Comparison of ENCODE assay signal across 23 mouse cellular contexts in the genomic region with DNA sequence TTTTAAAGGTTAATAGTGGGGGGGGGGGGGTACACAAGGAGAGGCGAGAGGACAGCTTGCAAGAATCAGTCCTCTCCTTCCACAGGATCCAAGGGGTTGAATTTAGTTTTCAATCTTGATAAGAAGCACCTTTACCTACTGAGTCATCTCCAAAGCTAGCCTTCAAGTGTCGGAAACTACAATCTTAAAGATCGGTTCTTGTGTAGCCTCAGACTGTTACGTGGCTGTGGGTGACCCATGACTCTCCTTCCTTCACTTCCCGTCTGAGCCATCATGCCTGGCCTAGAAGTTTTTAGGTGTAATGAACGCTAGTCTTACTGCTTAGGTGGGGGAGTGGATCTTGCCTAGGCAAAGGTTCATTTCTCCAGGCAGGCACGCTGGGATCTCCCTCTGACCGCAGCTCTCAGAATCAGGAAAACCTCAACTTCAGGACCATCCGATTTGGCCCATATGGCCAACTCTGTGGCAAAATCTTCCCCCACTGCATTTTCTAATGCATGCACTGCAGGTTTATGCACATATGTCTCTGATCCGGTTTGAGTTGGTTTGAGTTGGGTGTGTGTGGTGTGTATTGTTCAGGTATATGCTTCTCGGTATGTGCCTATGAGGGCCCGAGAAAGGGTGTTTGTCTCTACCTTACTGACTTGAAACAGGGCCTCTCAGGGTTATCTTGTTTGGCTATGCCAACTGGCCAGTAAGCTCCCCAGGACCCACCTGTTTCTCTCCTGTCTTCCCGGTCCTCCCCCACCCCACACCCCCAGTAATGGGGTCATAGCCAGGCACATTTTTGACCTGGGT. TPM values are rescaled to one million over a fixed set of nuclear protein-coding genes. Genes with fewer than 3 reads are reported as not detected.
DNase-seq lines count a peak whose midpoint lies in the region; ATAC-seq and TF ChIP-seq lines count a peak whose summit lies in the region.
"Had no signal": no experiment of that assay in that cellular context is flagged by ENCODE, and none has a peak within 500 bp of the region (broad histone marks: within the 10 kb centered on the region; RNA-seq: fewer than 3 reads in every experiment).

No protein-coding gene starts in this region.

- ATAC-seq in CD4-positive, CD25-positive, alpha-beta regulatory T cell, adult 4 months = peak; percentile 22
- ATAC-seq in erythroblast, adult 5-6 weeks (replicated peaks; ENCODE audit: low FRiP score, poor library complexity, severe bottlenecking) = no peak
- ATAC-seq: forebrain, postnatal 0 days; intestine, embryonic 15.5 days; midbrain, embryonic 15.5 days had no signal

- TF ChIP-seq POLR2A in spleen, adult 2 months (IDR thresholded peaks at IDR 0.05; ENCODE audit: low read depth, low read length) = no peak

- peak overlapping the region; percentile 75 for H3K27ac ChIP-seq in spleen, adult 2 months (ENCODE audit: insufficient read depth, low read length)
- H3K27ac ChIP-seq: heart, adult 2 months; hindbrain, embryonic 15.5 days; intestine, embryonic 15.5 days; limb, embryonic 12.5 days; midbrain, embryonic 15.5 days; neural tube, embryonic 12.5 days had no signal

- 82% methylated on average over 13 of the region's 13 CpGs for WGBS in spleen, adult 2 months

- no peak for TF ChIP-seq CTCF in spleen, adult 2 months (IDR thresholded peaks at IDR 0.05; ENCODE audit: extremely low read depth, insufficient read depth, insufficient read length, insufficient replicate concordance)

- DNase-seq in spleen, adult 2 months (ENCODE audit: low read depth in 1 of 2, low spot score in 2 of 2) = no peak
- no peak for DNase-seq in spleen, adult 18-20 months
- DNase-seq in R1 (ENCODE audit: low read depth, low spot score) (peak; percentile 44), MN1 (ENCODE audit: low spot score) (no peak)
- DNase-seq in splenic B cell, adult 2 months (ENCODE audit: low read depth, low spot score) = peak; percentile 38
- DNase-seq: adrenal gland, adult 2 months; cerebellum, postnatal 10 days; forebrain, postnatal 0 days; gastrocnemius, postnatal 25 days; heart, adult 2 months; kidney, adult 9 months; kidney, postnatal 14 days; layer of hippocampus, postnatal 36 days; lung, embryonic 14.5 days; lung, postnatal 36 days; right cerebral cortex, postnatal 25 days had no signal

- H3K4me3 ChIP-seq in spleen, adult 2 months (ENCODE audit: extremely low read depth, insufficient read depth, insufficient read length) = no peak overlapping the region
- H3K4me3 ChIP-seq: heart, adult 2 months; hindbrain, embryonic 15.5 days; intestine, embryonic 15.5 days; limb, embryonic 12.5 days; midbrain, embryonic 15.5 days; neural tube, embryonic 12.5 days had no signal

- H3K4me1 ChIP-seq in spleen, adult 2 months (ENCODE audit: control insufficient read depth, insufficient read depth, insufficient read length) = peaks cover 34% of the 10 kb centered on the region

- H3K27me3 ChIP-seq in spleen, adult 2 months (ENCODE audit: control insufficient read depth, insufficient read depth, low read length) = no peaks in the 10 kb centered on the region
- no peaks in the 10 kb centered on the region for H3K27me3 ChIP-seq in splenic B cell, adult 2 months (ENCODE audit: control insufficient read depth, insufficient read depth, low read length, poor library complexity, severe bottlenecking)
- H3K27me3 ChIP-seq: hindbrain, embryonic 15.5 days; intestine, embryonic 15.5 days; limb, embryonic 12.5 days; midbrain, embryonic 15.5 days; neural tube, embryonic 12.5 days had no signal

- H3K36me3 ChIP-seq in spleen, adult 2 months (ENCODE audit: control insufficient read depth, insufficient read depth, low read length) = no peaks in the 10 kb centered on the region
- H3K36me3 ChIP-seq in splenic B cell, adult 2 months (ENCODE audit: control insufficient read depth, insufficient read depth, low read length, poor library complexity, severe bottlenecking) = no peaks in the 10 kb centered on the region
- H3K36me3 ChIP-seq: hindbrain, embryonic 15.5 days; intestine, embryonic 15.5 days; midbrain, embryonic 15.5 days; neural tube, embryonic 12.5 days had no signal

RNA-seq across cellular contexts. Expression of a gene that starts 1.8 kb away (rescaled TPM):
- 64.0 and 82.0 TPM in 2 replicates for polyA plus RNA-seq in spleen, adult 2 months (2012; rRNA removed)
- polyA plus RNA-seq in CD4-positive, CD25-positive, alpha-beta regulatory T cell, adult 4 months (2017; shearing (Covaris generic)) = 10 to 100 TPM; 93.6 to 98.8 TPM
- 1.7 and 5.0 TPM in 2 replicates for total RNA-seq in erythroblast, adult 5-6 weeks (2015; ENCODE audit: low replicate concordance)
- total RNA-seq in erythroblast, adult 5-6 weeks (2017; ENCODE audit: low replicate concordance) = 7.4 and 22.4 TPM in 2 replicates

RNA-seq across cellular contexts. Expression of a gene that starts 17.2 kb away (rescaled TPM):
- polyA plus RNA-seq in spleen, adult 2 months (2012; rRNA removed) = 175 and 210 TPM in 2 replicates
- 100 to 1,000 TPM; 208 to 251 TPM for polyA plus RNA-seq in CD4-positive, CD25-positive, alpha-beta regulatory T cell, adult 4 months (2017; shearing (Covaris generic))
- total RNA-seq in erythroblast, adult 5-6 weeks (2015; ENCODE audit: low replicate concordance) = 13.0 and 26.1 TPM in 2 replicates
- 10.3 and 11.9 TPM in 2 replicates for total RNA-seq in erythroblast, adult 5-6 weeks (2017; ENCODE audit: low replicate concordance)

RNA-seq across cellular contexts. Expression of a gene that starts 26.1 kb away (rescaled TPM):
- polyA plus RNA-seq in spleen, adult 2 months (2012; rRNA removed) = 39.4 and 40.9 TPM in 2 replicates
- polyA plus RNA-seq in CD4-positive, CD25-positive, alpha-beta regulatory T cell, adult 4 months (2017; shearing (Covaris generic)) = 10 to 100 TPM; 35.0 to 43.9 TPM
- total RNA-seq in erythroblast, adult 5-6 weeks (2015; ENCODE audit: low replicate concordance) = 7.9 and 12.3 TPM in 2 replicates
- 12.8 and 18.4 TPM in 2 replicates for total RNA-seq in erythroblast, adult 5-6 weeks (2017; ENCODE audit: low replicate concordance)

RNA-seq across cellular contexts. Expression of a gene that starts 26.2 kb away (rescaled TPM):
- polyA plus RNA-seq in spleen, adult 2 months (2012; rRNA removed) = 10.6 and 13.6 TPM in 2 replicates
- 10 to 100 TPM; 26.9 to 31.1 TPM for polyA plus RNA-seq in CD4-positive, CD25-positive, alpha-beta regulatory T cell, adult 4 months (2017; shearing (Covaris generic))
- total RNA-seq in erythroblast, adult 5-6 weeks (2015; ENCODE audit: low replicate concordance) = 4.8 and 14.2 TPM in 2 replicates
- total RNA-seq in erythroblast, adult 5-6 weeks (2017; ENCODE audit: low replicate concordance) = 6.4 and 13.0 TPM in 2 replicates

Comparison
In these comparisons a context has a peak if more than half of its experiments do, and no peak if none do; other contexts are left out.
1. DNase-seq: peak in R1 (single experiment) and splenic B cell, adult 2 months (single experiment); none in spleen, adult 2 months (0 of 2), spleen, adult 18-20 months (0 of 2) and MN1 (single experiment).